Mouse (Mus musculus) heart, adult 2 months (tissue): ENCODE measurements at regions not wholly inside any gene's neighbourhood (a gene's known extent, or its start where the extent isn't known, plus 50 kb on each side); places are given as distances from the start of the nearest gene placed in this dataset.

Experiments
- DNase-seq, 2 experiments: peaks; one replicate each; pipeline ENCODE4 v3.0.0; 2021
- H3K27ac ChIP-seq: fragments of 200-600 bp; 2 replicates; pipeline ENCODE4 v1.8.1; 2022
- H3K27me3 ChIP-seq: fragments of 200-500 bp; 2 replicates; pipeline ENCODE4 v1.6.1; 2012; ENCODE audit warnings: mild to moderate bottlenecking, low read length, inconsistent platforms, mixed read lengths; ENCODE audit not compliant: control insufficient read depth, insufficient read depth
- H3K36me3 ChIP-seq: fragments of 200-500 bp; 2 replicates; pipeline ENCODE4 v1.6.1; 2012; ENCODE audit warnings: low read length, inconsistent platforms; ENCODE audit not compliant: control insufficient read depth, insufficient read depth
- H3K4me1 ChIP-seq: fragments of 200-500 bp; 2 replicates; pipeline ENCODE4 v1.6.1; 2011; ENCODE audit warnings: low read length; ENCODE audit not compliant: control insufficient read depth, insufficient read depth
- H3K4me3 ChIP-seq: fragments of 200-600 bp; 2 replicates; pipeline ENCODE4 v1.8.1; 2022
- H3K79me2 ChIP-seq: fragments of 200-500 bp; replicated peaks from 2 replicates; pipeline ENCODE4 v1.6.1; 2012; ENCODE audit warnings: mild to moderate bottlenecking, inconsistent platforms, low read length, moderate library complexity, mixed read lengths; ENCODE audit not compliant: control insufficient read depth, insufficient read depth
- H3K9ac ChIP-seq: fragments of 200-500 bp; 2 replicates; pipeline ENCODE4 v1.6.1; 2012; ENCODE audit warnings: low read depth, mild to moderate bottlenecking, control low read depth, inconsistent platforms, low read length, mixed read lengths
- CTCF ChIP-seq: fragments of 200-600 bp; IDR thresholded peaks from 2 replicates; pipeline ENCODE4 v1.8.1; 2022; ENCODE audit warnings: antibody characterized with exemption, mild to moderate bottlenecking, moderate library complexity
- EP300 ChIP-seq: fragments of 200-500 bp; IDR thresholded peaks from 2 replicates; pipeline ENCODE4 v1.6.1; 2011; ENCODE audit warnings: low read depth, low read length, control low read depth; ENCODE audit not compliant: insufficient read depth
- POLR2A ChIP-seq: fragments of 200-500 bp; IDR thresholded peaks from 2 replicates; pipeline ENCODE4 v1.6.1; 2011; ENCODE audit warnings: mild to moderate bottlenecking, low read depth, low read length, control low read depth; ENCODE audit not compliant: insufficient read depth
- WGBS: fragments of 180-500 bp; shearing (Covaris S2); methylation state at CpG from one replicate; pipeline ENCODE4 v1.1.7; 2018; 5-methylcytosine and 5-hydroxymethylcytosine counted together
- intact Hi-C: fragments of 180-260 bp; cut with DNase I; formaldehyde crosslinking; loops from one replicate; pipeline ENCODE4 v1.15.1; 2025

DNA sequence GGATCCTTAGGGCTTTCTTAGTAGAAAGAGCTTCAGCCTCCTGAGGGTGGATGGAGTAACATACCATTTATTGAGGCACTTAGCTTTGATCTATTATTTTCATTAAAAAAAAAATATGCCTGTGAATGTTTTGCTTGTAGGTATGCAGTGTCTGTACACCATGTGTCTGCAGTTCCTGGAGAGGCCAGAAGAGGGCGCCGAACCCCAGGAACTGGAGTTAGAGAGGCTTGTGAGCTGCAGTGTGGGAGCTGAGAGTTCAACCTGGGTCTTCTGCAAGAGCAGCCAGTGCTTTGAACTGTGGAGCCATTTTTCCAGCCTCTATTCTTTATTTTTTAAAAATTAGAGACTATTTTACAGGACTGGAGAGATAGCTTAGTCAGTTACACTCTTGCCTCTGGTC lies 83.2 kb downstream of the Syf2 start:
- H3K27ac ChIP-seq, result no peak overlapping the region
- H3K4me3 ChIP-seq, result no peak overlapping the region
- H3K4me1 ChIP-seq, result no peaks in the 10 kb centered on the region
- no peaks in the 10 kb centered on the region for H3K27me3 ChIP-seq
- WGBS, result 59% methylated on average over 2 of the region's 2 CpGs
- H3K79me2 ChIP-seq, result no peaks in the 10 kb centered on the region
- TF ChIP-seq CTCF, result peak; percentile 34; the same call in 1 of the 2 replicates
- no peak for TF ChIP-seq EP300
- no peak for DNase-seq
- intact Hi-C loops, result no loop called here
- H3K36me3 ChIP-seq, result no peaks in the 10 kb centered on the region
- H3K9ac ChIP-seq, result no peak overlapping the region

DNA sequence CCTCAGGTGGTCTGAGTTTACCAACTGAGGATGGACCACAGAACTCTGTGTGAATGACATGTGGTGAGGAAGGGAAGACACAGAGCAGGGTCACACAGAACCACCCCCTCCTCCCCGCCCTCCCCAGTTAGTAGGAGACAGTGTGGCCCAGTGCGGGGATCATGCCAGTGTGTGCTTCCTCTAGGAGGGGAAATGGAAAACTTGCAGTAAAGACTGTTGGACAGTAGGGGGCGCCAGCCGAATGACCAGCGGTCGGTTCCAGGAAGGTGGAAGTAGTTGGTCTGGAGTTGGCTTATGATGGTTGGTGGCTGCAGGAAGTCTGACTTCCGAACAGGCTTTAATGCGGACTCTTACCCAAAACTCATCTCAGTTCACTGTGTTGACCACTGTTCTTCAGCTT lies 87.3 kb downstream of the Syf2 start:
- no peaks in the 10 kb centered on the region for H3K27me3 ChIP-seq
- intact Hi-C loops, result loop anchor here (2.0 to 5.0 kb wide), 2 partner anchors 49 to 187 kb away; no protein-coding TSS in a partner anchor
- 18% methylated on average over 8 of the region's 8 CpGs for WGBS

DNA sequence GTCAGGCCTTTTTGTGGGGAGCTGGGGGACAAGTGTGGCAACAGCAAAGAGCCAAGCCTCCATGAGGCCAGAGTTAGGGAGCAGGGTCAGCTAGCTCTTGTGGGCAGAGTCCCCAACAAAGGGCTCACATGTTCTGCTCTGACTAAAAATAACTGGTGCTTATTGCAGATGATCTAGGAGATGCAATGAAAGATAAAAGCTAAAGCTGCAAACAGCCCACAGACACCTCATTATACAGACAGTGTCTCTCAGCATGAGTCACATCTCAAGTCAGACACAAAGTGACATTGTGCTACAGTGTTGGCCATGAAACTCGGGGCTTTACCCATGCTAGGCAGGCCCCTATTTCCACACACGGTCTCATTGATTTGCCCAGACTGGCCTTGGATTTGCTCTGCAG lies 88.4 kb downstream of the Syf2 start:
- intact Hi-C loops, result loop anchor here (2.0 to 5.0 kb wide), 2 partner anchors 48 to 186 kb away; no protein-coding TSS in a partner anchor
- Histone ChIP-seq H3K9ac (no peak overlapping the region), H3K27ac (no peak overlapping the region), H3K36me3 (no peaks in the 10 kb centered on the region), H3K4me1 (no peaks in the 10 kb centered on the region), H3K4me3 (no peak overlapping the region), H3K79me2 (no peaks in the 10 kb centered on the region), H3K27me3 (no peaks in the 10 kb centered on the region)
- TF ChIP-seq POLR2A, result no peak
- no peak for TF ChIP-seq CTCF
- TF ChIP-seq EP300, result no peak
- no peak for DNase-seq
- 62% methylated on average over 2 of the region's 2 CpGs for WGBS

More for the DNA sequence above, 87.3 kb downstream of the Syf2 start:
- Histone ChIP-seq H3K9ac (no peak overlapping the region), H3K4me3 (no peak overlapping the region), H3K79me2 (no peaks in the 10 kb centered on the region), H3K36me3 (no peaks in the 10 kb centered on the region), H3K27ac (no peak overlapping the region), H3K4me1 (no peaks in the 10 kb centered on the region)
- DNase-seq, result peak; percentile 54 to 67
- no peak for TF ChIP-seq EP300
- peak; percentile 79 for TF ChIP-seq CTCF

GRCm38 (mm10) chr4:135020262-135020991 lies 89.7 kb downstream of the Syf2 start:
- no peak for DNase-seq
- no peaks in the 10 kb centered on the region for H3K79me2 ChIP-seq
- H3K4me3 ChIP-seq, result no peak overlapping the region
- H3K36me3 ChIP-seq, result no peaks in the 10 kb centered on the region
- H3K4me1 ChIP-seq, result no peaks in the 10 kb centered on the region
- intact Hi-C loops, result no loop called here
- no peak overlapping the region for H3K9ac ChIP-seq
- TF ChIP-seq POLR2A, result no peak
- no peak for TF ChIP-seq EP300
- no peak for TF ChIP-seq CTCF
- H3K27ac ChIP-seq, result no peak overlapping the region
- no peaks in the 10 kb centered on the region for H3K27me3 ChIP-seq
- 82% methylated on average over 8 of the region's 8 CpGs for WGBS

- no peak for TF ChIP-seq POLR2A
- TF ChIP-seq CTCF, result peak; percentile 45
- intact Hi-C loops, result no loop called here
- WGBS, result 97% methylated on average over 5 of the region's 5 CpGs
- Histone ChIP-seq H3K9ac (no peak overlapping the region), H3K4me1 (no peaks in the 10 kb centered on the region), H3K36me3 (no peaks in the 10 kb centered on the region), H3K27ac (no peak overlapping the region), H3K79me2 (no peaks in the 10 kb centered on the region), H3K27me3 (no peaks in the 10 kb centered on the region), H3K4me3 (no peak overlapping the region)
- DNase-seq, result no peak
These were observed 92.5 kb downstream of the Syf2 start for GRCm38 (mm10) chr4:135023200-135023599.

GRCm38 (mm10) chr4:135025802-135026201 lies 94.7 kb upstream of the Runx3 start:
- Histone ChIP-seq H3K27ac (no peak overlapping the region), H3K36me3 (no peaks in the 10 kb centered on the region), H3K27me3 (no peaks in the 10 kb centered on the region), H3K79me2 (no peaks in the 10 kb centered on the region), H3K9ac (no peak overlapping the region), H3K4me3 (no peak overlapping the region), H3K4me1 (no peaks in the 10 kb centered on the region)
- TF ChIP-seq CTCF (no peak), EP300 (no peak), POLR2A (no peak)
- intact Hi-C loops, result no loop called here
- no peak for DNase-seq
- WGBS, result 77% methylated on average over 18 of the region's 18 CpGs
